Mouse (Mus musculus): Measurements from ENCODE around the gene Kcnab2. TPM values are rescaled to one million over a fixed set of nuclear protein-coding genes. Genes with fewer than 3 reads are reported as not detected.

The Kcnab2 gene
- polyA plus RNA-seq (2012; rRNA removed) = 14.8 and 16.2 TPM in 2 replicates

DNA sequence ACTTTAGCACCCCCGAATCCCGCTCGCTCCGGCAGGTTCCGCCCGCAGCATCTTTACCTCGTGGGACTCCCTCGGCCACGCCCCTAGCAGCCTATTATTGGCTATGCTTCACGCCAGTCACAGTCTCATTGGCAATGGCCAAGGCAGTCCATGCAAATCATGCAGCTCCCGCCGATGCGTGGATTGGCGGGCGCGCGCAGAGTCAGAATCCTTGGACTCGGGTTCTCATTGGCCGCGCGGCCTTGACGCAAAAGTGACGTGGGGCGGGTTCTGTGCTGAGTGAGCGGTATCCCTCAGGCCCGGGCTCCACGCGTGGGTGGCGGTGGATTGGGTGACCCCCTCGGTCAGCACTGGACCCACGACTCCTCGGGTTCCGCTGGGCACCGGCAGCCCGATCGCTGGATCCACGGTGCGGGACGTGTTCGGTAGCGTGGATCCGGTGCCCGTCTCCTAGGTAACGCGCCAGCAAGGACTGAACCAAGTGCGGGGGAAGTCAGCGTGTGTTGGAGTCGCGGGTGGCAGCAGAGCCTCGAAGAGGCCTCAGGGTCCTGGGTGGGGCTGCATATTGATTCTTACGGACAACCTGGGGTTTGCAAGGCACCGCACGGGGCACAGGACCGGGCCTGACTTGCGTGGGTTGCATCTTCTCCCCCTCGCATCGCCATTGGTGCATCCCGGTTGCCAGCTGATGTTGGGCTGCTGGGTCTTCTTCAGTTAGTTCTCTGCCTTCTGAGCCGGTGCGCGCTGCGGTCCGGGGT is at the start of gene Kcnab2:
Gene Kcnab2 (minus strand): TSS at position 406 of the 758 bp plus-strand sequence.

DNA sequence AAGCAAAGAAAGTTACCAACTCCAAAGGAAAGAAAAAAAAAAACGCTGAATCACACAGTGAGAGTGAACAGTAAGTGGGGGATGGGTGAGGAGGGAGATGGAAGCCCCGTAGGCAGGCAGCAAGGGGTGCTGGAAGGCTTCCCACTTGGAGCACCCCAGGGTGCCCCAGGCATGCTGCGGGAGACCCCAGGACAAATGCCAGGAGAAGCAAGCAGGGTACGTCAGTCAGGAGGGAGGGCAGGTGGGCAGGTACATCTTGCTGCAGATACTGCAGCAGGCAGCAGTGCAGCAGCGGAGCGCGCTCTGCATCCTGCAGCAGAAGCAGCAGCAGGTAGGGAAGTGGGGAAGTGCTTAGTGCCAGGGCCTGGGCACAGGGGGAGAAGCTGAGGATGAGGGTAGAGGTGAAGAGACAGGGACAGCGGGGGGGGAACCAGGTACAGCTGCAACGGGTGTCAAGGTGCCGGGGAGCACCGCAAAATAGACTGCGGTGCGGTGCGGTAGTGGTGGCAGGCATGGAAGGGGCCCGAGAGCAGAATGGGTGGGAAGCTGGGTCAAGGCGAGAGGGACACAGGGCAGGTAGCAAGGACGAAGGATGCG is 1.1 kb downstream of the Kcnab2 start, which contains the start of gene Nphp4:
Gene Nphp4 (plus strand): TSS at position 280 of the 597 bp plus-strand sequence.

Other genes with a start within 250 kb of the Kcnab2 start
- 39.6 and 45.3 TPM in 2 replicates for gene Gpr153, start 203.6 kb downstream of the Kcnab2 start, polyA plus RNA-seq (2012; rRNA removed)
- gene Hes3, start 186.2 kb downstream of the Kcnab2 start, polyA plus RNA-seq (2012; rRNA removed) = 0.12 and 0.16 TPM in 2 replicates
- 19.3 and 21.4 TPM in 2 replicates for gene Icmt, start 180.6 kb downstream of the Kcnab2 start, polyA plus RNA-seq (2012; rRNA removed)
- gene Rnf207, start 158.9 kb downstream of the Kcnab2 start, polyA plus RNA-seq (2012; rRNA removed) = 8.8 and 9.8 TPM in 2 replicates
- gene Rpl22, start 152.1 kb downstream of the Kcnab2 start, polyA plus RNA-seq (2012; rRNA removed) = 370 and 387 TPM in 2 replicates
- gene Chd5, start 139.2 kb downstream of the Kcnab2 start, polyA plus RNA-seq (2012; rRNA removed) = 40.6 and 48.9 TPM in 2 replicates
- gene Nphp4, start 1.2 kb downstream of the Kcnab2 start, polyA plus RNA-seq (2012; rRNA removed) = 6.4 and 6.9 TPM in 2 replicates